Comparison of ENCODE assay signal across 25 mouse cellular contexts in genomic region chr19:60465726-60466125, GRCm38 (mm10). TPM values are rescaled to one million over a fixed set of nuclear protein-coding genes. Genes with fewer than 3 reads are reported as not detected.
DNase-seq lines count a peak whose midpoint lies in the region; ATAC-seq and TF ChIP-seq lines count a peak whose summit lies in the region.
"Had no signal": no experiment of that assay in that cellular context is flagged by ENCODE, and none has a peak within 500 bp of the region (broad histone marks: within the 10 kb centered on the region; RNA-seq: fewer than 3 reads in every experiment).

No protein-coding gene starts in this region.

- no peak overlapping the region for H3K4me2 ChIP-seq in midbrain, embryonic 11.5 days
- H3K4me2 ChIP-seq in midbrain, embryonic 13.5 days (replicated peaks): no peak overlapping the region
- H3K4me2 ChIP-seq: embryonic facial prominence, embryonic 13.5 days; forebrain, embryonic 15.5 days; heart, embryonic 13.5 days; hindbrain, embryonic 15.5 days had no signal

- TF ChIP-seq POLR2A in heart, adult 2 months (IDR thresholded peaks at IDR 0.05; ENCODE audit: insufficient read depth, low read depth, low read length): no peak
- TF ChIP-seq POLR2A in brain, embryonic 14.5 days (IDR thresholded peaks at IDR 0.05; ENCODE audit: borderline replicate concordance, extremely low read depth, insufficient read depth, insufficient read length, poor library complexity, severe bottlenecking): no peak

- peaks cover 20% of the 10 kb centered on the region for H3K27me3 ChIP-seq in heart, adult 2 months (ENCODE audit: control insufficient read depth, insufficient read depth, low read length)
- peaks cover 36% of the 10 kb centered on the region for H3K27me3 ChIP-seq in midbrain, embryonic 11.5 days (ENCODE audit: control insufficient read depth, insufficient read depth, low read length)
- H3K27me3 ChIP-seq in midbrain, embryonic 13.5 days: peaks cover 76% of the 10 kb centered on the region

- no peaks in the 10 kb centered on the region for H3K79me2 ChIP-seq in heart, adult 2 months (replicated peaks; ENCODE audit: control insufficient read depth, insufficient read depth, low read length)

- H3K4me1 ChIP-seq in heart, adult 2 months (ENCODE audit: control insufficient read depth, insufficient read depth, low read length): no peaks in the 10 kb centered on the region; the same call in 1 of the 2 replicates
- H3K4me1 ChIP-seq in midbrain, embryonic 11.5 days (ENCODE audit: control insufficient read depth, insufficient read depth, low read length): peaks cover 13% of the 10 kb centered on the region
- H3K4me1 ChIP-seq in midbrain, embryonic 13.5 days (replicated peaks): peaks cover 40% of the 10 kb centered on the region

- ATAC-seq in midbrain, embryonic 11.5 days (ENCODE audit: low FRiP score): no peak
- ATAC-seq in midbrain, embryonic 13.5 days: no peak
- ATAC-seq: CD4-positive, CD25-positive, alpha-beta regulatory T cell, adult 4 months; forebrain, embryonic 15.5 days; inflammation-experienced regulatory T-cells, adult 6 months; intestine, postnatal 0 days had no signal

- H3K9ac ChIP-seq in heart, adult 2 months (ENCODE audit: low read depth, low read length): no peak overlapping the region
- no peak overlapping the region for H3K9ac ChIP-seq in midbrain, embryonic 11.5 days (ENCODE audit: low read length)
- H3K9ac ChIP-seq in midbrain, embryonic 13.5 days (replicated peaks): no peak overlapping the region
- H3K9ac ChIP-seq: embryonic facial prominence, embryonic 13.5 days; forebrain, embryonic 15.5 days; heart, embryonic 13.5 days; hindbrain, embryonic 15.5 days had no signal

- no peak overlapping the region for H3K27ac ChIP-seq in heart, adult 2 months
- H3K27ac ChIP-seq in midbrain, embryonic 11.5 days (ENCODE audit: low read depth, low read length): no peak overlapping the region
- H3K27ac ChIP-seq in midbrain, embryonic 13.5 days: no peak overlapping the region
- H3K27ac ChIP-seq: embryonic facial prominence, embryonic 13.5 days; forebrain, embryonic 15.5 days; heart, embryonic 13.5 days; hindbrain, embryonic 15.5 days had no signal

- WGBS in heart, adult 2 months: 63% methylated on average over 2 of the region's 2 CpGs
- WGBS in midbrain, embryonic 11.5 days: 84% methylated on average over 2 of the region's 2 CpGs
- WGBS in midbrain, embryonic 13.5 days: 76% methylated on average over 2 of the region's 2 CpGs

- no peak for TF ChIP-seq CTCF in heart, adult 2 months (IDR thresholded peaks at IDR 0.05)
- no peak for TF ChIP-seq CTCF in brain, embryonic 14.5 days (IDR thresholded peaks at IDR 0.05; ENCODE audit: borderline replicate concordance, extremely low read depth, insufficient read depth, insufficient read length)

- TF ChIP-seq EP300 in heart, adult 2 months (IDR thresholded peaks at IDR 0.05; ENCODE audit: insufficient read depth, low read depth, low read length): no peak

- no peaks in the 10 kb centered on the region; the same call in 1 of the 2 replicates for H3K36me3 ChIP-seq in heart, adult 2 months (ENCODE audit: control insufficient read depth, insufficient read depth, low read length)
- H3K36me3 ChIP-seq in midbrain, embryonic 11.5 days (ENCODE audit: control insufficient read depth, insufficient read depth, low read length): no peaks in the 10 kb centered on the region
- H3K36me3 ChIP-seq in midbrain, embryonic 13.5 days: no peaks in the 10 kb centered on the region
- H3K36me3 ChIP-seq: embryonic facial prominence, embryonic 13.5 days; forebrain, embryonic 15.5 days; G1E; heart, embryonic 13.5 days; hindbrain, embryonic 15.5 days had no signal

- no peak overlapping the region for H3K4me3 ChIP-seq in heart, adult 2 months
- no peak overlapping the region for H3K4me3 ChIP-seq in midbrain, embryonic 11.5 days (ENCODE audit: low read depth, low read length)
- H3K4me3 ChIP-seq in midbrain, embryonic 13.5 days (replicated peaks): no peak overlapping the region
- H3K4me3 ChIP-seq: embryonic facial prominence, embryonic 13.5 days; forebrain, embryonic 15.5 days; heart, embryonic 13.5 days; hindbrain, embryonic 15.5 days had no signal

- no peaks in the 10 kb centered on the region for H3K9me3 ChIP-seq in midbrain, embryonic 11.5 days (ENCODE audit: control insufficient read depth, low read length)
- H3K9me3 ChIP-seq in midbrain, embryonic 13.5 days: no peaks in the 10 kb centered on the region
- H3K9me3 ChIP-seq: embryonic facial prominence, embryonic 13.5 days; forebrain, embryonic 15.5 days; heart, embryonic 13.5 days; hindbrain, embryonic 15.5 days had no signal

- DNase-seq in heart, adult 11 months: peak; percentile 27
- no peak for DNase-seq in heart, adult 2 months
- peak; percentile 60 for DNase-seq in midbrain, embryonic 11.5 days (ENCODE audit: low spot score, missing footprints)
- peak; percentile 73 for DNase-seq in brain, embryonic 14.5 days (ENCODE audit: low read depth)
- DNase-seq in frontal cortex, postnatal 25 days (ENCODE audit: low spot score in 2 of 2): no peak
- DNase-seq: adrenal gland, adult 2 months; B cell, adult 2 months; cerebellum, adult 11-12 months; cerebellum, adult 9-11 months; cerebellum, postnatal 36 days; gastrocnemius, postnatal 14 days; heart, postnatal 36 days had no signal

- intact Hi-C loops in heart, adult 2 months (cut with DNase I): loop anchor here (2.0 to 5.0 kb wide), 2 partner anchors 87 to 143 kb away; no protein-coding TSS in a partner anchor

RNA-seq across cellular contexts. Expression of gene Prlhr, which starts 2.4 kb away (rescaled TPM):
- total RNA-seq in heart, adult 2 months (2021): not detected
- 0.09 TPM in 1 of 2 replicates, not detected in the other for polyA plus RNA-seq in heart, adult 2 months (2012; rRNA removed)
- polyA plus RNA-seq in midbrain, embryonic 11.5 days (2014; fragmentation: Nextera tagmentation; extraction: Ambion mirVana): not detected in 2 replicates
- polyA plus RNA-seq in midbrain, embryonic 13.5 days (2015; fragmentation: Nextera tagmentation; extraction: Ambion mirVana): 0.09 TPM in 1 of 2 replicates, not detected in the other
- polyA plus RNA-seq in brain, embryonic 14.5 days (2012; rRNA removed): 1.1 and 1.2 TPM in 2 replicates
- total RNA-seq: gastrocnemius, adult 18-20 months; gastrocnemius, postnatal 14 days; heart, postnatal 36 days had no signal
- polyA plus RNA-seq: CD4-positive, CD25-positive, alpha-beta regulatory T cell, adult 4 months; embryonic facial prominence, embryonic 13.5 days; forebrain, embryonic 15.5 days; G1E; gonadal fat pad, adult 2 months; heart, embryonic 13.5 days; heart, postnatal 0 days; hindbrain, embryonic 11.5 days; inflammation-experienced regulatory T-cells, adult 6 months; intestine, postnatal 0 days had no signal

Comparison
In these comparisons a context has a peak if more than half of its experiments do, and no peak if none do; other contexts are left out.
1. DNase-seq: peak in heart, adult 11 months (single experiment), midbrain, embryonic 11.5 days (single experiment) and brain, embryonic 14.5 days (single experiment); none in heart, adult 2 months (0 of 2) and frontal cortex, postnatal 25 days (0 of 2).